Mouse (Mus musculus) forebrain, postnatal 0 days (tissue): ENCODE measurements at regions not wholly inside any gene's neighbourhood (a gene's known extent, or its start where the extent isn't known, plus 50 kb on each side); places are given as distances from the start of the nearest gene placed in this dataset.
A peak's percentile ranks its signal among the peaks of the same experiment; 100 is the strongest.

Experiments used
- ATAC-seq: fragments of 200-750 bp; cut with Nextera tagmentation; 2 replicates; pipeline ENCODE4 v1.8.0; 2017; ENCODE audit warnings: mild to moderate bottlenecking, moderate library complexity
- DNase-seq: peaks from one replicate; pipeline ENCODE4 v3.0.0-alpha.2; 2015
- H3K27ac ChIP-seq: fragments of 300-500 bp; sonication (generic); 2 replicates; pipeline ENCODE4 v1.5.1; 2014; ENCODE audit warnings: low read depth, mild to moderate bottlenecking, antibody characterized with exemption, low read length, moderate library complexity, mixed read lengths
- H3K27me3 ChIP-seq: fragments of 300-500 bp; sonication (generic); 2 replicates; pipeline ENCODE4 v1.6.1; 2014; ENCODE audit warnings: mild to moderate bottlenecking, low read length, mixed read lengths; ENCODE audit not compliant: insufficient read depth
- H3K36me3 ChIP-seq: fragments of 300-500 bp; sonication (generic); 2 replicates; pipeline ENCODE4 v1.6.1; 2014; ENCODE audit warnings: mild to moderate bottlenecking, moderate library complexity; ENCODE audit not compliant: insufficient read depth
- H3K4me1 ChIP-seq: fragments of 300-500 bp; sonication (generic); 2 replicates; pipeline ENCODE4 v1.6.1; 2014; ENCODE audit warnings: antibody characterized with exemption; ENCODE audit not compliant: insufficient read depth
- H3K4me2 ChIP-seq: fragments of 300-500 bp; sonication (generic); 2 replicates; pipeline ENCODE4 v1.6.1; 2014; ENCODE audit warnings: low read depth, mild to moderate bottlenecking, moderate library complexity
- H3K4me3 ChIP-seq: fragments of 300-500 bp; sonication (generic); 2 replicates; pipeline ENCODE4 v1.5.1; 2014; ENCODE audit warnings: low read depth, low read length, mixed read lengths
- H3K9ac ChIP-seq: fragments of 300-500 bp; sonication (generic); 2 replicates; pipeline ENCODE4 v1.6.1; 2014; ENCODE audit warnings: mild to moderate bottlenecking
- H3K9me3 ChIP-seq: fragments of 300-500 bp; sonication (generic); 2 replicates; pipeline ENCODE4 v1.6.1; 2016; ENCODE audit warnings: low read length
- CTCF ChIP-seq: sonication (generic); IDR thresholded peaks from 2 replicates; pipeline ENCODE4 v1.5.1; 2016; ENCODE audit warnings: antibody characterized with exemption, control low read depth, low read depth
- WGBS: fragments of 180-500 bp; shearing (Covaris S2); extraction: QIAGEN DNeasy Blood & Tissue Kit; methylation state at CpG from one replicate; pipeline ENCODE4 v1.1.7; 2014; 5-methylcytosine and 5-hydroxymethylcytosine counted together

- H3K27ac ChIP-seq: no peak overlapping the region
- no peak overlapping the region for H3K4me3 ChIP-seq
- no peaks in the 10 kb centered on the region for H3K4me1 ChIP-seq
- no peaks in the 10 kb centered on the region for H3K27me3 ChIP-seq
- no peaks in the 10 kb centered on the region for H3K9me3 ChIP-seq
- H3K9ac ChIP-seq: no peak overlapping the region
- ATAC-seq (peak; percentile 73), DNase-seq (peak; percentile 95)
- peak overlapping the region; percentile 26; the same call in 1 of the 2 replicates for H3K4me2 ChIP-seq
- TF ChIP-seq CTCF: peak; percentile 90
- H3K36me3 ChIP-seq: no peaks in the 10 kb centered on the region
- WGBS: 5% methylated on average over 9 of the region's 9 CpGs
Measured at GRCm38 (mm10) chr6:104028439-104029091, 464.0 kb upstream of the Cntn6 start.

- no peak overlapping the region for H3K4me3 ChIP-seq
- no peak for TF ChIP-seq CTCF
- no peak overlapping the region for H3K9ac ChIP-seq
- DNase-seq (no peak), ATAC-seq (no peak)
- no peak overlapping the region for H3K4me2 ChIP-seq
- H3K9me3 ChIP-seq: no peaks in the 10 kb centered on the region
- H3K27me3 ChIP-seq: no peaks in the 10 kb centered on the region
- no peaks in the 10 kb centered on the region for H3K36me3 ChIP-seq
- H3K4me1 ChIP-seq: no peaks in the 10 kb centered on the region
- H3K27ac ChIP-seq: no peak overlapping the region
Measured at GRCm38 (mm10) chr6:104038853-104039252, 453.7 kb upstream of the Cntn6 start.

- no peak for DNase-seq
- ATAC-seq: no peak
- TF ChIP-seq CTCF: no peak
- no peak overlapping the region for H3K4me2 ChIP-seq
- WGBS: 70% methylated on average over 2 of the region's 2 CpGs
- H3K27ac ChIP-seq: no peak overlapping the region
- H3K36me3 ChIP-seq: no peaks in the 10 kb centered on the region
- H3K4me1 ChIP-seq: no peaks in the 10 kb centered on the region
- no peak overlapping the region for H3K4me3 ChIP-seq
- no peak overlapping the region for H3K9ac ChIP-seq
- H3K27me3 ChIP-seq: no peaks in the 10 kb centered on the region
- H3K9me3 ChIP-seq: no peaks in the 10 kb centered on the region
Measured at GRCm38 (mm10) chr6:104040450-104040849, 452.1 kb upstream of the Cntn6 start.

GRCm38 (mm10) chr6:104055996-104056395, 436.6 kb upstream of the Cntn6 start:
- ATAC-seq: no peak
- Histone ChIP-seq H3K9ac (no peak overlapping the region), H3K27ac (no peak overlapping the region), H3K9me3 (no peaks in the 10 kb centered on the region), H3K4me3 (no peak overlapping the region), H3K4me1 (no peaks in the 10 kb centered on the region), H3K27me3 (no peaks in the 10 kb centered on the region), H3K4me2 (no peak overlapping the region), H3K36me3 (no peaks in the 10 kb centered on the region)
- no peak for DNase-seq
- TF ChIP-seq CTCF: no peak
- WGBS: 51% methylated on average over 1 of the region's 1 CpGs

GRCm38 (mm10) chr6:104061692-104062263, 430.8 kb upstream of the Cntn6 start:
- Histone ChIP-seq H3K9ac (no peak overlapping the region), H3K27me3 (no peaks in the 10 kb centered on the region), H3K27ac (no peak overlapping the region), H3K4me3 (no peak overlapping the region), H3K36me3 (no peaks in the 10 kb centered on the region), H3K4me2 (no peak overlapping the region), H3K4me1 (no peaks in the 10 kb centered on the region), H3K9me3 (no peaks in the 10 kb centered on the region)
- no peak for TF ChIP-seq CTCF
- ATAC-seq: no peak
- no peak for DNase-seq

- H3K9ac ChIP-seq: no peak overlapping the region
- WGBS: 43% methylated on average over 3 of the region's 3 CpGs
- no peaks in the 10 kb centered on the region for H3K9me3 ChIP-seq
- H3K36me3 ChIP-seq: no peaks in the 10 kb centered on the region
- DNase-seq (no peak), ATAC-seq (no peak)
- TF ChIP-seq CTCF: no peak
- no peaks in the 10 kb centered on the region for H3K4me1 ChIP-seq
- no peak overlapping the region for H3K27ac ChIP-seq
- H3K27me3 ChIP-seq: no peaks in the 10 kb centered on the region
- no peak overlapping the region for H3K4me3 ChIP-seq
- H3K4me2 ChIP-seq: no peak overlapping the region
Measured at GRCm38 (mm10) chr6:104080581-104080980, 412.0 kb upstream of the Cntn6 start.

GRCm38 (mm10) chr6:104082242-104082641, 410.3 kb upstream of the Cntn6 start:
- Histone ChIP-seq H3K4me3 (no peak overlapping the region), H3K9ac (no peak overlapping the region), H3K4me2 (no peak overlapping the region), H3K27ac (no peak overlapping the region), H3K9me3 (no peaks in the 10 kb centered on the region), H3K4me1 (no peaks in the 10 kb centered on the region), H3K36me3 (no peaks in the 10 kb centered on the region), H3K27me3 (no peaks in the 10 kb centered on the region)
- TF ChIP-seq CTCF: no peak
- no peak for ATAC-seq
- 84% methylated on average over 2 of the region's 2 CpGs for WGBS
- DNase-seq: no peak
